Mouse (Mus musculus) stomach, postnatal 0 days (tissue): ENCODE measurements around the gene Plod1. TPM values are rescaled to one million over a fixed set of nuclear protein-coding genes. Genes with fewer than 3 reads are reported as not detected.

Source experiments
- ATAC-seq: fragments of 200-750 bp; cut with Nextera tagmentation; 2 replicates; pipeline ENCODE4 v1.8.0; 2017; ENCODE audit not compliant: low FRiP score, low TSS enrichment
- DNase-seq: peaks from one replicate; pipeline ENCODE4 v3.0.0-alpha.2; 2016; ENCODE audit warnings: low spot score
- H3K27ac ChIP-seq: fragments of 300-500 bp; sonication (generic); replicated peaks from 2 replicates; pipeline ENCODE4 v1.5.1; 2014; ENCODE audit warnings: mild to moderate bottlenecking, control low read depth
- H3K27me3 ChIP-seq: fragments of 300-500 bp; sonication (generic); 2 replicates; pipeline ENCODE4 v1.6.1; 2014; ENCODE audit warnings: low read length; ENCODE audit not compliant: control insufficient read depth, insufficient read depth
- H3K36me3 ChIP-seq: fragments of 300-500 bp; sonication (generic); 2 replicates; pipeline ENCODE4 v1.6.1; 2014; ENCODE audit warnings: low read length, mixed read lengths; ENCODE audit not compliant: control insufficient read depth, insufficient read depth
- H3K4me1 ChIP-seq: fragments of 300-500 bp; sonication (generic); replicated peaks from 2 replicates; pipeline ENCODE4 v1.6.1; 2014; ENCODE audit warnings: antibody characterized with exemption; ENCODE audit not compliant: control insufficient read depth, insufficient read depth
- H3K4me2 ChIP-seq: fragments of 300-500 bp; sonication (generic); replicated peaks from 2 replicates; pipeline ENCODE4 v1.6.1; 2014; ENCODE audit warnings: low read depth, mild to moderate bottlenecking, control low read depth, moderate library complexity
- H3K4me3 ChIP-seq: fragments of 300-500 bp; sonication (generic); 2 replicates; pipeline ENCODE4 v1.5.1; 2014; ENCODE audit warnings: low read depth, low read length, control low read depth
- H3K9ac ChIP-seq: fragments of 300-500 bp; sonication (generic); 2 replicates; pipeline ENCODE4 v1.6.1; 2014; ENCODE audit warnings: mild to moderate bottlenecking, low read length, control low read depth, mixed read lengths
- H3K9me3 ChIP-seq: fragments of 300-500 bp; sonication (generic); 2 replicates; pipeline ENCODE4 v1.6.1; 2016; ENCODE audit warnings: low read length; ENCODE audit not compliant: control insufficient read depth
- CTCF ChIP-seq: IDR thresholded peaks from 2 replicates; pipeline ENCODE4 v1.5.1; 2016; ENCODE audit warnings: antibody characterized with exemption, low read depth, mild to moderate bottlenecking, moderate library complexity
- EP300 ChIP-seq: optimal IDR thresholded peaks from 2 replicates; pipeline ENCODE3; 2016; ENCODE audit warnings: antibody characterized with exemption
- WGBS: fragments of 180-500 bp; shearing (Covaris S2); extraction: QIAGEN DNeasy Blood & Tissue Kit; methylation state at CpG from one replicate; pipeline ENCODE4 v1.1.7; 2014; 5-methylcytosine and 5-hydroxymethylcytosine counted together
- polyA plus RNA-seq: library from polyadenylated mRNA; unstranded; fragments of >200 nt; fragmentation: Nextera tagmentation; extraction: Ambion mirVana; gene quantifications from 2 replicates; pipeline ENCODE4 v1.2.1, GENCODE M21; 2015

Gene Plod1
- 20.1 and 21.7 TPM in 2 replicates for polyA plus RNA-seq

DNA sequence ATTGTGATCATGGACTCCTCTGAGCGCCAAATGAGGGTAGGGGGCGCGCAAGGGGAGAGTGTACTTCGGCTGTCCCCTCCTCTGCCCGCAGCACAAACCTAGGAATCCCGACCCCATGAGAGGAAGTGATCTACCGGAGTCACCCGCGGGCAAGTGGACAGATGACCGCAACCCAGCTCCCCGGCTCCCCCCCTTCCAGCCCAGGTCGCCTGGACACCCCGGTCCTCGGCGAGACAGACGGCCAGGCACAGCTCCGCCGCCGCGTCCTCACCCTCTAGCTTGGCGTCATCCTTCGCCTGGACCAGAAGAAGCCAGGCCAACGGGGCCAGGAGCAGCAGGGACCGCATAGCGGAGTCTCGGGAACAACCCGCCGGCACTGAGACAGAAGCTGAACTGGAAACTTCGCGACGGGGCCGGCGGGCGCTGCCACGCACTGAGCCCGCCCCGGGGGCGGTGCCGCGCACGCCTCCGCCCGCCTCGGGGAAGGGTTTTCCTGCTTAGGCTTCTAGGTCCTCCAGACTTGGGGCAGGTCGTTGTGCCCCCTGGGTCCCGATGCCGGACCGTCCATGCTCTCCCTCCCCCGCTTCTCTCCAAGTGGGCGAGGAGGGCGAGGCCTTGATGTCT, at the start of gene Plod1:
Gene Plod1, minus strand, starts transcription at position 437 of the 624 bp plus-strand sequence.
- Histone ChIP-seq H3K36me3 (no peaks in the 10 kb centered on the region), H3K27ac (peak within 1 kb of the TSS; percentile 76)
- ATAC-seq: peak; percentile 66

DNA sequence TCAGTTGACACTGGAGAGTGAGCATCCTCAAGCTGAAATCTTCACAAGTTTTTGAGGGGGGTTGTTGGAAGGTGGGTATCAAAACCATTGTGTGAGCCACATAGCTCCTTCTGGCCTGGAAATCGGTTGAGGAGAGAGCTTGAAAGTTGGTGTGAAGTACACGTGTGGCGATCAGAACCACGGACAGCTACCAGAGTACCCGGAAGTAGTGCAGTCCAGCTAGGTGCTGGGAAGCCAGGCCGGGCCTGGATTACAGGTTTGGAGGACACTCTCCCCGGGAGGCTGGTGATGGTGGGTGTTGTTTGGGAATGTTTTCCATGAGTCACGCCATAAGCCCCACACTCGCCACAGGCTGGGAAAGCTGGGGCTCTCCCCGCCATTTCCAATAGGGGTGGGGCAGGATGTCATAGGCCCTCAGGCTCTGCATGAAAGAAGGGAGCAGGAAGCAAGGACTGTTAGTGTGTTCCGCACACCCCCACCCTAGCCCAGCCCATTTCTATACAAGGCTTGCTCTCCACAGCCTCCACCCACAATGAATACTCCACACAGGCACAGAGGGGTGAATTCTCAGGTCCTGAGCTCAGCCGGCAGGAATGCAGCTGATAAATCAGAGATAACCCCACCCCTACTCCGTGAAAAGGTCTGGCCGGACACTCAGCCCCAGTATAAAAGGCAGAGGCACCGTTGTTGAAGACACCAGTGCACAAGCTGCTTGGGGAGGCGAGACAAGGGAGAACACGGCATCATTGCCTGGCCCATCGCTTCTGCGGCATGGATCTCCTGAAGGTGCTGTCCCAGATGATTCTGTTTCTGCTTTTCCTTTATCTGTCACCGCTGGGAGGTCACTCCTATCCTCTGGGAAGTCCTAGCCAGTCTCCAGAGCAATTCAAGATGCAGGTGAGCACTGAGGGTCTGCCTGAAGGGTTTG, 48.9 kb upstream of the Plod1 start, which contains the start of gene Nppb:
Gene Nppb, plus strand, starts transcription at position 584 of the 928 bp plus-strand sequence.
- H3K4me2 ChIP-seq: no peak within 1 kb of the TSS
- peak; percentile 76 for DNase-seq

More for the DNA sequence above, at the start of gene Plod1:
- peak; percentile 26; the same call in 1 of the 2 replicates for TF ChIP-seq CTCF
- no peak for TF ChIP-seq EP300
- Histone ChIP-seq H3K9me3 (no peaks in the 10 kb centered on the region), H3K4me1 (peaks cover 9% of the 10 kb centered on the region; the same call in 1 of the 2 replicates), H3K4me2 (peak within 1 kb of the TSS; percentile 86), H3K4me3 (peak within 1 kb of the TSS; percentile 72), H3K9ac (peak within 1 kb of the TSS; percentile 75), H3K27me3 (no peaks in the 10 kb centered on the region)
- under 1% methylated on average over 49 of the region's 51 CpGs for WGBS
- DNase-seq: peak; percentile 81

GRCm38 (mm10) chr4:147979441-147979860, 42.9 kb upstream of the Plod1 start:
- H3K27me3 ChIP-seq: no peaks in the 10 kb centered on the region
- ATAC-seq (no peak), DNase-seq (no peak)
- no peak overlapping the region for H3K4me3 ChIP-seq
- TF ChIP-seq EP300 (no peak), CTCF (no peak)
- WGBS: 58% methylated on average over 7 of the region's 7 CpGs
- no peak overlapping the region for H3K4me2 ChIP-seq
- no peak overlapping the region for H3K9ac ChIP-seq
- H3K36me3 ChIP-seq: no peaks in the 10 kb centered on the region
- no peaks in the 10 kb centered on the region; the same call in 1 of the 2 replicates for H3K9me3 ChIP-seq
- H3K27ac ChIP-seq: no peak overlapping the region
- H3K4me1 ChIP-seq: no peaks in the 10 kb centered on the region

More for the DNA sequence above, 48.9 kb upstream of the Plod1 start, which contains the start of gene Nppb:
- H3K9me3 ChIP-seq: no peaks in the 10 kb centered on the region
- no peak within 1 kb of the TSS for H3K27ac ChIP-seq
- no peaks in the 10 kb centered on the region for H3K27me3 ChIP-seq
- no peaks in the 10 kb centered on the region for H3K4me1 ChIP-seq
- no peak within 1 kb of the TSS for H3K9ac ChIP-seq
- H3K36me3 ChIP-seq: no peaks in the 10 kb centered on the region
- TF ChIP-seq CTCF: no peak
- no peak for TF ChIP-seq EP300
- ATAC-seq: peak; percentile 68
- 25% methylated on average over 20 of the region's 20 CpGs for WGBS
- H3K4me3 ChIP-seq: no peak within 1 kb of the TSS

DNA sequence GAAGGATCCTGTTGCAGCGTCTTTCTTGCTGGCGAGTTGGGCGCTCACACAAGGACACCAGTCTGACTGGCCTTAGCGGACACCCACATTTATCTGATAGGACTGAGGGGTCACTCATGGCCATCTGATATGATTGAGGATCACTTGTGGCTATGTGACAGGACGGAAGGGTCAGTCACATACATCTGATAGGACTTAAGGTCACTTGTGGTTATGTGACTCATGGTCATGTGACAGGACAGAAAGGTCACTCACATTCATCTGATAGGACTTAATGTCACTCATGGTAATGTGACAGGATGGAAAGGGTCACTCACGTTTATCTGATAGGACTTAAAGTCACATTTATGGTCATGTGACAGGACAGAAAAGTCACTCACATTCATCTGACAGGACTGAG, 41.8 kb upstream of the Plod1 start:
- Histone ChIP-seq H3K9ac (no peak overlapping the region), H3K9me3 (no peaks in the 10 kb centered on the region; the same call in 1 of the 2 replicates), H3K27me3 (no peaks in the 10 kb centered on the region), H3K4me1 (no peaks in the 10 kb centered on the region), H3K4me2 (no peak overlapping the region), H3K27ac (no peak overlapping the region), H3K36me3 (no peaks in the 10 kb centered on the region), H3K4me3 (no peak overlapping the region)
- WGBS: 91% methylated on average over 6 of the region's 6 CpGs
- ATAC-seq (no peak), DNase-seq (no peak)
- TF ChIP-seq CTCF (no peak), EP300 (no peak)

- no peak for ATAC-seq
- no peak for DNase-seq
- Histone ChIP-seq H3K27ac (no peak overlapping the region), H3K9ac (no peak overlapping the region), H3K36me3 (no peaks in the 10 kb centered on the region), H3K27me3 (no peaks in the 10 kb centered on the region), H3K4me2 (no peak overlapping the region), H3K4me3 (no peak overlapping the region), H3K4me1 (no peaks in the 10 kb centered on the region), H3K9me3 (no peaks in the 10 kb centered on the region; the same call in 1 of the 2 replicates)
- 77% methylated on average over 4 of the region's 4 CpGs for WGBS
- TF ChIP-seq EP300: no peak
- no peak for TF ChIP-seq CTCF
These were observed 41.2 kb upstream of the Plod1 start for GRCm38 (mm10) chr4:147977726-147978125.
